Mouse (Mus musculus): ENCODE results near the gene Phactr3. TPM values are rescaled to one million over a fixed set of nuclear protein-coding genes. Genes with fewer than 3 reads are reported as not detected.
"Not testable (repeated sequence)": the region's sequence is repeated elsewhere in the genome, so short reads cannot be mapped to it uniquely, and the experiment has no call there.

Phactr3 gene
- polyA plus RNA-seq, 1 experiment from 2014 or later, result 11.7 TPM

DNA sequence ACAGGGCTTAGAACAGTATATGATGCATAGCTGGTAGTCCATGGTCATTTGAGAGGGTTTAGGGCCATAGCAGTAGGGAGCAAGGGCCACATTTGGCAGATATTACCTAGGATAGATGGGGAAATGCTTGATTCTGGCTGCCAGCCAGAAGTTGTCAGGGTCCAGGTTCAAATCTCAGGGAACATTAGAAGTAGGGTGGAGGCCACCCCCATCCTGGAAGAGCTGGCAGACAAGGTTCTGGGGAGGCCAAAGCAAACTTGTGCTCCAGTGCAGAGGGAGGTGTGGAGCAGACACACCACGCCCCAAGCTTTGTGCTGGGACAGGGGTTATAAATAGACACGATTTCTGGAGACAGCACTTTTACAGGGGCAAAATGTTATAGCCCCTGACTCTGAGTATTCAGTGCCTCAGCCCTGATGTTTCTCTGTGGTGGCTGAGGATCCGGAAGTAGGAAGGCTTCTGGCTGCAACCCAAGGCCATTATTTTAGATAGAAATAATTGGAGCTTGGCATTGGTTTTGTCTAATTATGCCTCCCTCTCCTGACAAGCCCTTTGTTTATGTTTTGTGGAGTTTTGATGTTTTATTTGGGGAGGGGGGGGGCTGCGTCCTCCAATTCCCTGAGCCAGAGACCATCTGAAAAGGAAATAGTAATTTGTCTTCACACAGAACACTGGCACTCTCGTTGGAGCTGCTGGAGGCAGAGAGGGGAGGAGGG is 208.1 kb downstream of the Phactr3 start:
- ATAC-seq (ENCODE audit: low FRiP score) (no peak; the same call in 1 of the 2 replicates), DNase-seq (ENCODE audit: low spot score, missing footprints) (no peak)
- no peaks in the 10 kb centered on the region for H3K27me3 ChIP-seq (ENCODE audit: control insufficient read depth, insufficient read depth, low read length)
- H3K9ac ChIP-seq (ENCODE audit: low read length), result peak overlapping the region; percentile 36; the same call in 1 of the 2 replicates
- H3K36me3 ChIP-seq (ENCODE audit: control insufficient read depth, insufficient read depth, low read length), result no peaks in the 10 kb centered on the region
- peaks cover 5% of the 10 kb centered on the region for H3K4me1 ChIP-seq (ENCODE audit: control insufficient read depth, insufficient read depth, low read length)
- H3K27ac ChIP-seq (ENCODE audit: low read depth, low read length), result no peak overlapping the region
- no peak overlapping the region for H3K4me3 ChIP-seq (ENCODE audit: low read depth, low read length)
- WGBS, result 47% methylated on average over 5 of the region's 5 CpGs
- H3K4me2 ChIP-seq, result peak overlapping the region; percentile 15; the same call in 1 of the 2 replicates
- H3K9me3 ChIP-seq (ENCODE audit: control insufficient read depth, low read length), result no peaks in the 10 kb centered on the region

DNA sequence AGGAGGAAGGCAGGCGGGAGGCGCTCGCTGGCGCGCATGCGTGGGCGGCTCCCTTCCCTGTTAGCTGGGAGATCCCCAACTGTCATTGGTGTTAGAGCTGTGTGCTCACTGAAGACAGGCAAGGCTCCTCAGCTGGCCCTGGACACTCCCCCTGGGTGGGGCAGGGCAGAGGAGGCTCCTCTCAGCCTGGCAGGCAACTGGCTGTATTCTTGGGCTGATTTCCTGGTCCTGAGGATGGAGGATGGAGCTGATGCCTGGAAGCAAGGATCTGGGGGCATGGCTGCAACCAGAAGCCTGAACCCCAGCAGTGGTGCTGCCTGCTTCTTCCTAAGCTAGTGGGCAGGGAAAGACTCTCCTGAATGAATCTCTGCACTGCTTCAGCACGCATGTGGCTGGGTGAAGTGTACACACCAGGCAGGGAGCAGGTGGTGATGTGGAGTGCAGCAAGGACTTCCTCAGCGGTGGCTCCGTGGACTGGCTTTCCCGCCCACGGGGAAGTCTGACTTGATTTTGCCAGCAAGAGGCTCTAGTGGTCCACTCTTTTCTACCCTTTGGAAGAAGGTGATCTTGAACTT is 208.8 kb downstream of the Phactr3 start:
- Histone ChIP-seq H3K4me2 (peak overlapping the region; percentile 15; the same call in 1 of the 2 replicates), H3K4me3 (ENCODE audit: low read depth, low read length) (no peak overlapping the region), H3K27ac (ENCODE audit: low read depth, low read length) (no peak overlapping the region), H3K4me1 (ENCODE audit: control insufficient read depth, insufficient read depth, low read length) (peaks cover 5% of the 10 kb centered on the region), H3K27me3 (ENCODE audit: control insufficient read depth, insufficient read depth, low read length) (no peaks in the 10 kb centered on the region), H3K9ac (ENCODE audit: low read length) (peak overlapping the region; percentile 36), H3K9me3 (ENCODE audit: control insufficient read depth, low read length) (no peaks in the 10 kb centered on the region), H3K36me3 (ENCODE audit: control insufficient read depth, insufficient read depth, low read length) (no peaks in the 10 kb centered on the region)
- peak; percentile 96 for ATAC-seq (ENCODE audit: low FRiP score)
- DNase-seq (ENCODE audit: low spot score, missing footprints), result peak; percentile 97
- 18% methylated on average over 12 of the region's 12 CpGs for WGBS

DNA sequence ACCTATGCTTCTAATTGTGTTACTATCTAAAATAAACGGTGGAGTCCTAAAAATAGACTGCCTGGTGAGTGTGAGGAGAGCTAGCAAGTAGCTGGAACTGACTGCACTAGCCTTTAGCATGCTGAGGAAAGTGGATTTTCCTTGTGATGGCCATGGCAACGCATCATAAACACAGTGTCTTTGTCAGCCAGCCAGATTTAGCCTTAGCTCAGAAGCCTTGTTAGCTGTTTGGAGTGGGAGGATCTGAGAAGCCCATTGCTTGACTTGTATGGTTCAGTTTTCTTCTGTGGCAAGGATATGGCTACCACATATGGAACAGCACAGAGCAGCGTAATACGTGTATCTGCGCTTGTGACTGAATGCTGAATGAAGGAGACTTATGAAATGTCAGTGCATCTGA is 210.8 kb downstream of the Phactr3 start:
- no peak for ATAC-seq (ENCODE audit: low FRiP score)
- H3K36me3 ChIP-seq (ENCODE audit: control insufficient read depth, insufficient read depth, low read length), result no peaks in the 10 kb centered on the region
- no peak for DNase-seq (ENCODE audit: low spot score, missing footprints)
- WGBS, result 86% methylated on average over 5 of the region's 5 CpGs
- peaks cover 5% of the 10 kb centered on the region for H3K4me1 ChIP-seq (ENCODE audit: control insufficient read depth, insufficient read depth, low read length)
- no peak overlapping the region for H3K27ac ChIP-seq (ENCODE audit: low read depth, low read length)
- H3K27me3 ChIP-seq (ENCODE audit: control insufficient read depth, insufficient read depth, low read length), result no peaks in the 10 kb centered on the region
- H3K4me2 ChIP-seq, result no peak overlapping the region
- no peak overlapping the region for H3K9ac ChIP-seq (ENCODE audit: low read length)
- no peaks in the 10 kb centered on the region for H3K9me3 ChIP-seq (ENCODE audit: control insufficient read depth, low read length)
- H3K4me3 ChIP-seq (ENCODE audit: low read depth, low read length), result no peak overlapping the region

DNA sequence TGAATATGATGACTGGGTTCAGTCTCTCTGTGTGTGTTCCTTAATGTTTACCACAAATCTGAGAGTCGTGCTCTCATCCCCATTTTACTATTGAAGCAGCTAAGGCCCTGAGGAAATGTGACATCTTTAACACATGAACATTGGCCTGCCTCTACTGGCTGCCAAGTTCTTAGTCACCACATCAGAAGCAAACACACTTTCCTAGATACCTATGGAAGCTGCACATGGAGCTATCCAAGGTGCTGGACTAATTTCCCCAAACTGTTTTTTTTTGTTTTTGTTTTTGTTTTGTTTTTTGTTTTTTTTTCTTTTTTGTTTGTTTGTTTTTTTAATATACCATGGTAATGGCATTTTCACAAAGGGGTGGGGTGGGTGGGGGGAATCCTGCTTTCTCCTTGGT is 211.2 kb downstream of the Phactr3 start:
- no peak overlapping the region for H3K9ac ChIP-seq (ENCODE audit: low read length)
- no peak overlapping the region for H3K4me3 ChIP-seq (ENCODE audit: low read depth, low read length)
- ATAC-seq (ENCODE audit: low FRiP score) (no peak), DNase-seq (ENCODE audit: low spot score, missing footprints) (no peak)
- H3K9me3 ChIP-seq (ENCODE audit: control insufficient read depth, low read length), result no peaks in the 10 kb centered on the region
- H3K27ac ChIP-seq (ENCODE audit: low read depth, low read length), result no peak overlapping the region
- 65% methylated on average over 1 of the region's 1 CpGs for WGBS
- H3K4me2 ChIP-seq, result no peak overlapping the region
- H3K27me3 ChIP-seq (ENCODE audit: control insufficient read depth, insufficient read depth, low read length), result no peaks in the 10 kb centered on the region
- peaks cover 5% of the 10 kb centered on the region for H3K4me1 ChIP-seq (ENCODE audit: control insufficient read depth, insufficient read depth, low read length)
- no peaks in the 10 kb centered on the region for H3K36me3 ChIP-seq (ENCODE audit: control insufficient read depth, insufficient read depth, low read length)

DNA sequence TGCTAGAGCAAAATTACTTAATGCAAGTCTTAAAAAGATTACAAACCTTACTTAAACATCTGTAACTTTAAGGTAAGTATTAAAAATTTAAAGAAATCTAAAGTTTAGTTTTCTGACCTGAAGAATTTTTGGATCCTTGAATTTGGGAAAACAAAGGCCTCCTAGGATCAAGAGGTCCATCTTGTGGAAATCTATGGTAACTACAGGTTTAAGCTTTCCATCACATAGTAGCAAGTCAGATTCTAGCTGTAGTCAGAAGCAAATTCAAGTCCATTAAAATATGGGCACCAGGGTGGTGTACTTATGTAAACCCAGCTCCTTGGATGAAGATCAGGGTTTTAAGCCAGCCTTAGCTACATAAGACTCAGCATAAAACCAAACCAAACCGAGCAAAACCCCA is 219.1 kb downstream of the Phactr3 start:
- H3K9me3 ChIP-seq (ENCODE audit: control insufficient read depth, low read length), result no peaks in the 10 kb centered on the region
- WGBS, result 44% methylated on average over 1 of the region's 1 CpGs
- no peak overlapping the region for H3K4me3 ChIP-seq (ENCODE audit: low read depth, low read length)
- DNase-seq (ENCODE audit: low spot score, missing footprints) (no peak), ATAC-seq (ENCODE audit: low FRiP score) (no peak)
- no peak overlapping the region for H3K4me2 ChIP-seq
- H3K4me1 ChIP-seq (ENCODE audit: control insufficient read depth, insufficient read depth, low read length), result no peaks in the 10 kb centered on the region
- H3K9ac ChIP-seq (ENCODE audit: low read length), result no peak overlapping the region
- H3K27ac ChIP-seq (ENCODE audit: low read depth, low read length), result no peak overlapping the region
- no peaks in the 10 kb centered on the region for H3K36me3 ChIP-seq (ENCODE audit: control insufficient read depth, insufficient read depth, low read length)
- no peaks in the 10 kb centered on the region for H3K27me3 ChIP-seq (ENCODE audit: control insufficient read depth, insufficient read depth, low read length)

DNA sequence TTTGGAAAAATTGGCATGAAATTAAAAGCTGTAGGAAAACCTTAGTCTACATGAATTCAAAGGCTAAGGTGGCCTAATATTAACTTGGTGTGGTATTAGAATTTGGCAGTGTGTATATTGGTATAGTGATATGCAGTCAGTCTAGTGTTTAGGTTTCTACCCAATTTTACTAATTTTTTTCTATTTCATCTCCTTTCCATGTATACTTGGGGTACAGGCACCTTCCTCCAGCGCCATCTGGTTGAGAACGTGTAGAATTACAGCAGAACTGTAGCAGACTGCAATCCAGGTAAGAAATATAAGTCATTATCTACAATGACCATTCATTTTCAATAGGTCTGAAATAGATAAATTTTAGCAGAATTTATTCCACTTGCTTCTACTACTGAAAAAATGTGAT is 220.3 kb downstream of the Phactr3 start:
- H3K4me3 ChIP-seq (ENCODE audit: low read depth, low read length), result no peak overlapping the region
- H3K9ac ChIP-seq (ENCODE audit: low read length), result no peak overlapping the region
- DNase-seq (ENCODE audit: low spot score, missing footprints) (no peak), ATAC-seq (ENCODE audit: low FRiP score) (no peak)
- no peaks in the 10 kb centered on the region for H3K36me3 ChIP-seq (ENCODE audit: control insufficient read depth, insufficient read depth, low read length)
- no peaks in the 10 kb centered on the region for H3K9me3 ChIP-seq (ENCODE audit: control insufficient read depth, low read length)
- H3K4me2 ChIP-seq, result no peak overlapping the region
- no peak overlapping the region for H3K27ac ChIP-seq (ENCODE audit: low read depth, low read length)
- no peaks in the 10 kb centered on the region for H3K4me1 ChIP-seq (ENCODE audit: control insufficient read depth, insufficient read depth, low read length)
- WGBS, result 0% methylated on average over 2 of the region's 2 CpGs
- no peaks in the 10 kb centered on the region for H3K27me3 ChIP-seq (ENCODE audit: control insufficient read depth, insufficient read depth, low read length)

DNA sequence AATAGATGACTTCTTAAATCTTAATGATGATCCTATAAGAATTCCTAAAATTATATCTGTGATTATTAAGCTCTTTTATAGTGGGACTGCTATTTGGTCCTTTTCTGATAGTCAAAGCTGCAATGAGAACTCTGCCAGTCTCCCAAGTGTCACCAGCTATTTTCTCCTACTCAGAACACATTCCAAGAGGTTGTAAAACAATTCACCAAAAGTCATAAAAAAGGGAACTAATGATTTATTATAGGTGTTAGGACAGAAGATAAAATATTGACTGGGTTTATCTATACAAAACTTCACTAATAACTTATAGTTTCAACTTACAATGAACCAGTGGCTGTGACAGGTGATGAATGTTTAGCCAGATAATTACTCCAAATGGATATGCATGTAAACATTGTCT is 223.3 kb downstream of the Phactr3 start:
- not testable (repeated sequence) for H3K4me2 ChIP-seq; H3K4me1 ChIP-seq (ENCODE audit: control insufficient read depth, insufficient read depth, low read length); ATAC-seq (ENCODE audit: low FRiP score)

DNA sequence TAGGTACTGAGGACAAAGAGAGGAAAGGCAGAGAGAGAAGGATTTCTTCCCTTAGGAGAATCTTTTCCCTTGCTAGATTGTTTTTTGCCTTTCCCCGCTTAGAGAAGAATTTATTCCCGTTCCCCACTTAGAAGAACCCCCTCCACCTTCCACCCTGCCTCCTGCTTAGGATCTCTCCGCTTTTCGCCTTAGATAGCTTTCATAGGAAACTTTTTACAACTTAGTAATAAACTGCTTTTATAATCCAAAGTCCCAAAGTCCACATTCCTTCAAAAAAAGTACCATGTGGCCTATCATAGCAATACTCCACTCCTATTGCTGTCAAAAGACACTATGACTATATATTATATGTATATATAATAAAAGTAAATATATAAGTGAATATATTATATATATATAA is 223.8 kb downstream of the Phactr3 start:
- no peak for ATAC-seq (ENCODE audit: low FRiP score)
- H3K4me3 ChIP-seq (ENCODE audit: low read depth, low read length), result no peak overlapping the region
- H3K27me3 ChIP-seq (ENCODE audit: control insufficient read depth, insufficient read depth, low read length), result no peaks in the 10 kb centered on the region
- H3K9me3 ChIP-seq (ENCODE audit: control insufficient read depth, low read length), result no peaks in the 10 kb centered on the region
- H3K36me3 ChIP-seq (ENCODE audit: control insufficient read depth, insufficient read depth, low read length), result no peaks in the 10 kb centered on the region
- no peaks in the 10 kb centered on the region for H3K4me1 ChIP-seq (ENCODE audit: control insufficient read depth, insufficient read depth, low read length)
- no peak overlapping the region for H3K4me2 ChIP-seq
- no peak overlapping the region for H3K27ac ChIP-seq (ENCODE audit: low read depth, low read length)
- 78% methylated on average over 4 of the region's 4 CpGs for WGBS
- DNase-seq (ENCODE audit: low spot score, missing footprints), result no peak
- no peak overlapping the region for H3K9ac ChIP-seq (ENCODE audit: low read length)

More for the DNA sequence above, 223.3 kb downstream of the Phactr3 start:
- H3K27me3 ChIP-seq (ENCODE audit: control insufficient read depth, insufficient read depth, low read length); H3K9ac ChIP-seq (ENCODE audit: low read length); H3K4me3 ChIP-seq (ENCODE audit: low read depth, low read length); H3K36me3 ChIP-seq (ENCODE audit: control insufficient read depth, insufficient read depth, low read length); DNase-seq (ENCODE audit: low spot score, missing footprints); H3K9me3 ChIP-seq (ENCODE audit: control insufficient read depth, low read length); H3K27ac ChIP-seq (ENCODE audit: low read depth, low read length): not testable (repeated sequence)

Measured in midbrain, embryonic 11.5 days (tissue).